Mouse (Mus musculus): ENCODE measurements at regions not wholly inside any gene's neighbourhood (a gene's known extent, or its start where the extent isn't known, plus 50 kb on each side); places are given as distances from the start of the nearest gene placed in this dataset.

DNA sequence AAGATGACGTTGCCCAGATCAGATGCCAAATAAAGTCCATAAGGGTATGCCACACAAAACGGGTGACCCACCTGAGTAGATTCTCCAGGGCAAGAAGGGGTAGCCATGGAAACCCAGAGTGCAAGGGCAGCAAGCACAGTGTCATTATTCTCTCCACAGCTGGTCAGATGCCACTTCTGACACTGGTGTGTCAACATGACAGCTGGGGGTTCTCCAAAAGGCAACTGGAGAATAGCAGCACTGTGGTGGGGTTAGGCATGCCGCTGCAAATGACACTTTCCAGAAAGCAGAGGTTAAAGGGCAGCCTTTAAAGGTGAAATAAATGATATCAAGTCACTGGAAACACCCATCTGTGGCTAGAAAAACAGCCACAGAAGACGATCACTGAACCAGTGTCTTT lies 70.8 kb upstream of the Thbs2 start:
- DNase-seq = peak; percentile 63

GRCm38 (mm10) chr17:14753095-14753494 lies 59.1 kb upstream of the Thbs2 start:
- DNase-seq = peak; percentile 92

DNA sequence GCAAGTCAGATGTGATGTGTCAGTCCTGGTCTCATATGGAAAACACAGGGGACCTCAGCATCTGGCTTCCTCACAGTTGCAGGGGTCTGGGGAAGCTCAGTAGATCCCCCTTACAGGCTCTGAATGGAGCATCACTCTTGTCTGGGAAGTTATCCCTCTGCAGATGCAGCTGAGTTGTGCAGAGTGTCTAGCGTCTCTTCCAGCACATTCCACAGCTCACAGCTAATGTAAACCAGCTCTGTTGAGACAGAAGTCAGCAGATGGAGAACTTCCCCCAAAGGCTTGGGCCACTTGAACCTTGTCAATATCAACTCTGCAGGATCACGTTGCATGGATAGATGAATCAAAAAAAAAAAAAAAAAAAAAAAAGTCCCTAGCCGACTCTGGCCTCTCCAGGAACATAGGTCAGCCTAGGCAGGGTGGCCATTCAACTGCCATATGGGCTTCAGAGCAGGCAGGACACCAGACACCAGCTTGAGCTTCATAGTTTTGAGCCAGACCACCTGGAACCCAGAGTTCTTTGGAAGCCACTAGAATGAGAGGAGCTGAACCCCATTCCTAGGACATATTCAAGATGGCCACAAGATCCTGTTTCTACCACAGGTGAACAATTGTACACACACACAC lies 56.6 kb upstream of the Thbs2 start:
- DNase-seq = peak; percentile 92

GRCm38 (mm10) chr17:14749281-14749680 lies 55.2 kb upstream of the Thbs2 start:
- DNase-seq = peak; percentile 96

DNA sequence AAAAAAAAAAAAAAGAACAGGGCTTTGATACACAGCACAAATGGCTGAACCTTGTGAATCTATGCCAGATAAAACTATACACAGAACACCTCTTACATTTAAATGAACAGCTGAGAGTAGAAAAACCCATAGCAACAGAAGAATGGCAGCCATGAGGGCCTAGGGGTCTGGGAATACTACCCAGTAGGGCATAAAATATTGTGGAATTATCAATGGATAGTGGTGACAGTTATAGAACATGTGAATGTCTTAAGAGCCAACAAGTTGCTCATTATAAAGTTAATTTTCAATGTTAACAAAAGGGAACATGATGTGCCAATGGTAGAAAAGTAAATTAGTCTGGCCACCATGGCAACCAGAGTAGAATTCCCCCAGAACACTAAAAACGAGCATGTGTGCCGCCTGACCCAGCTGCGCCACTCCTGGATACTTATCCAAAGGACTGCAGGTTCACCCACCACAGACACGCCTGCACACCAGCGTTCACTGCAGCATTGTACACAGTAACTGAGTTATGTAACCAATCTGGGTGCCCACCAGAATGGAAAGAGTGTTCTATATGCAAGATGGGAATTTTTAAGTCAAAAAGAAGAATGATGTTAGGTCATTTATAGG lies 53.3 kb upstream of the Thbs2 start:
- DNase-seq = peak; percentile 77

- DNase-seq = peak; percentile 76
Measured at GRCm38 (mm10) chr17:14745512-14745911, 51.5 kb upstream of the Thbs2 start.

DNA sequence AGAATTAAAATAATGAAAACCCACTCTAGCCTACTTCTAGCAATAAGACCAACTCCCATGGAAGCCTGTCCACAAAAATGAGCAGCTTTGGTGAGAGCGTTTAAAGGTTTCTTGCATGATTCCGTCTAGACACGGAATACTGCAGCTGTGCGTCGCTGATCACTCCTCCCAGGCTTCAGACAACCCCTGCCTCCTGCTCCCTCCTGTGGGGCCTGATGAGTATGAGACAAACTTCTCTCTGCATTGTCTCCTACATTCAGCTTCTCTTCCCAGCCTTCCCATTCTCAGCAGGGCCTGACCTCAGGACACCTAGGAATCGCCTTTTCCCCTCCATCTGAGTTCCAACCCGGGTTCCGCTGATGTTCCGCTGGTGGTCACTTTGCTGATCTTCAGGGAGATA lies 50.0 kb upstream of the Thbs2 start:
- DNase-seq = peak; percentile 85
